Mouse (Mus musculus): ENCODE measurements around the gene D130043K22Rik.

- TF ChIP-seq CTCF (IDR thresholded peaks at IDR 0.05; ENCODE audit: low read depth) (no peak), EP300 (IDR thresholded peaks at IDR 0.05; ENCODE audit: low read depth) (no peak)
These were observed 42.7 kb upstream of the D130043K22Rik start for GRCm38 (mm10) chr13:24802131-24802691.

Data from liver, embryonic 14.5 days (tissue).